Mouse (Mus musculus): ENCODE data around the gene Mrpl45.
"Not testable (repeated sequence)": the region's sequence is repeated elsewhere in the genome, so short reads cannot be mapped to it uniquely, and the experiment has no call there.

The Mrpl45 gene

GRCm38 (mm10) chr11:97315504-97316503, at the start of gene Mrpl45:
Gene Mrpl45 (plus strand): TSS chr11:97315716.
- peak; percentile 100 for DNase-seq (ENCODE audit: low read depth)

GRCm38 (mm10) chr11:97266544-97266943, 49.0 kb upstream of the Mrpl45 start:
- not testable (repeated sequence) for DNase-seq (ENCODE audit: low read depth)

- not testable (repeated sequence) for DNase-seq (ENCODE audit: low read depth)
Measured at GRCm38 (mm10) chr11:97270004-97270403, 45.5 kb upstream of the Mrpl45 start.

- DNase-seq (ENCODE audit: low read depth) = no peak
Measured at GRCm38 (mm10) chr11:97272835-97273234, 42.7 kb upstream of the Mrpl45 start.

- peak; percentile 52 for DNase-seq (ENCODE audit: low read depth)
Measured at GRCm38 (mm10) chr11:97273613-97274012, 41.9 kb upstream of the Mrpl45 start.

- not testable (repeated sequence) for DNase-seq (ENCODE audit: low read depth)
Measured at GRCm38 (mm10) chr11:97274947-97275346, 40.6 kb upstream of the Mrpl45 start.

- peak; percentile 38 for DNase-seq (ENCODE audit: low read depth)
Measured at GRCm38 (mm10) chr11:97275349-97275748, 40.2 kb upstream of the Mrpl45 start.

GRCm38 (mm10) chr11:97276019-97276418, 39.5 kb upstream of the Mrpl45 start:
- DNase-seq (ENCODE audit: low read depth) = peak; percentile 12

- no peak for DNase-seq (ENCODE audit: low read depth)
Measured at GRCm38 (mm10) chr11:97277166-97277565, 38.4 kb upstream of the Mrpl45 start.

- peak; percentile 25 for DNase-seq (ENCODE audit: low read depth)
Measured at GRCm38 (mm10) chr11:97278456-97278855, 37.1 kb upstream of the Mrpl45 start.

- DNase-seq (ENCODE audit: low read depth) = no peak
Measured at GRCm38 (mm10) chr11:97279040-97279404, 36.5 kb upstream of the Mrpl45 start.

- peak; percentile 59 for DNase-seq (ENCODE audit: low read depth)
Measured at GRCm38 (mm10) chr11:97279405-97280215, 35.9 kb upstream of the Mrpl45 start.

- peak; percentile 87 for DNase-seq (ENCODE audit: low read depth)
Measured at GRCm38 (mm10) chr11:97280216-97280861, 35.2 kb upstream of the Mrpl45 start, which contains the start of gene Npepps. Gene Npepps (minus strand): TSS chr11:97280638.

- DNase-seq (ENCODE audit: low read depth) = no peak
Measured at GRCm38 (mm10) chr11:97282179-97282578, 33.3 kb upstream of the Mrpl45 start.

- DNase-seq (ENCODE audit: low read depth) = no peak
Measured at GRCm38 (mm10) chr11:97284854-97285253, 30.7 kb upstream of the Mrpl45 start.

- no peak for DNase-seq (ENCODE audit: low read depth)
Measured at GRCm38 (mm10) chr11:97285852-97286775, 29.4 kb upstream of the Mrpl45 start.

- DNase-seq (ENCODE audit: low read depth) = no peak
Measured at GRCm38 (mm10) chr11:97286973-97287372, 28.5 kb upstream of the Mrpl45 start.

- no peak for DNase-seq (ENCODE audit: low read depth)
Measured at GRCm38 (mm10) chr11:97287643-97288042, 27.9 kb upstream of the Mrpl45 start.

GRCm38 (mm10) chr11:97289276-97290230, 26.0 kb upstream of the Mrpl45 start:
- no peak for DNase-seq (ENCODE audit: low read depth)

- no peak for DNase-seq (ENCODE audit: low read depth)
Measured at GRCm38 (mm10) chr11:97292731-97293130, 22.8 kb upstream of the Mrpl45 start.

Data from induced T-regulatory cell, adult 2 months (primary cell).